Mouse (Mus musculus) liver, embryonic 14.5 days (tissue): ENCODE data around the gene Ifna6.

ENCODE experiments used
- CTCF ChIP-seq: IDR thresholded peaks from 2 replicates; pipeline ENCODE4 v1.5.1; 2016; ENCODE audit warnings: antibody characterized with exemption, low read depth, control low read depth
- EP300 ChIP-seq: IDR thresholded peaks from 2 replicates; pipeline ENCODE4 v1.6.1; 2016; ENCODE audit warnings: antibody characterized with exemption, low read depth

DNA sequence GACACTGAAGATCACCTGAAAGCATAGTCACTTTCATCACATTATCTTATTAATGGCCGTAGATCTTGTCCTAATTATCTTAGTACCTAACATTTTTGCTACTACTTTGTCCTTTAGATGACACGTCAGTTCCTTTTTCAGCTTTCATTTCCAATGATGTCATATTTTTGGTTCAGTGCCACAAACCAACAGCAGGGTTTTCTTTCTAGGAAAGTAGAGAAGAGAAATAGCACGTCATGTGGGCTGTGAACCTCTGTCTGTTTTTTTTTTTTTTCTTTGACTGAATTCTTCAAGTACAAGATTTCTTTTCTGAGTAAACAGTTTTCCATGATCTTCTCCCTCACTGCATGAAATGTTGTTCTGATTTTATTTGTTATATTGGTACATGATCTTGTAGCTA, 12.8 kb downstream of the Ifna6 start:
- TF ChIP-seq CTCF (no peak), EP300 (no peak)
